Mouse (Mus musculus) regulatory T cell (primary cell): Measurements from ENCODE around the gene Pmpcb.

ENCODE experiments used
- in situ Hi-C: fragments of 300-600 bp; cut with MboI, MseI; formaldehyde crosslinking; loops from one replicate; pipeline ENCODE4 v1.15.1; 2025; ENCODE audit warnings: high pct_unique_total_duplicates

Gene Pmpcb

GRCm38 (mm10) chr5:21789061-21789460 is 52.1 kb downstream of the Pmpcb start:
- in situ Hi-C loops: loop anchor here (25.0 kb wide), 2 partner anchors 748 to 1998 kb away; partner anchors contain the start of genes Pus7 and Rint1

GRCm38 (mm10) chr5:21792166-21792565 is 55.2 kb downstream of the Pmpcb start:
- in situ Hi-C loops: loop anchor here (25.0 kb wide), 2 partner anchors 745 to 1995 kb away; partner anchors contain the start of genes Pus7 and Rint1

- in situ Hi-C loops: no loop called here
These were observed 66.0 kb downstream of the Pmpcb start for GRCm38 (mm10) chr5:21802907-21803306.

- in situ Hi-C loops: no loop called here
These were observed 66.8 kb downstream of the Pmpcb start for GRCm38 (mm10) chr5:21803691-21804188.

GRCm38 (mm10) chr5:21804837-21805236 is 67.9 kb downstream of the Pmpcb start:
- in situ Hi-C loops: no loop called here
